In genomic region chr7:127750131-127751127, GRCm38 (mm10) we compare ENCODE assay signal across 10 mouse cellular contexts. TPM values are rescaled to one million over a fixed set of nuclear protein-coding genes. Genes with fewer than 3 reads are reported as not detected.
A peak's percentile ranks its signal among the peaks of the same experiment; 100 is the strongest.
DNase-seq lines count a peak whose midpoint lies in the region; ATAC-seq and TF ChIP-seq lines count a peak whose summit lies in the region.
"Had no signal": no experiment of that assay in that cellular context is flagged by ENCODE, and none has a peak within 500 bp of the region (broad histone marks: within the 10 kb centered on the region; RNA-seq: fewer than 3 reads in every experiment).

No protein-coding gene starts in this region.

- no peak overlapping the region for H3K9ac ChIP-seq in liver, embryonic 11.5 days (ENCODE audit: low read depth, low read length)
- H3K9ac ChIP-seq: limb, embryonic 13.5 days had no signal

- H3K4me1 ChIP-seq in liver, embryonic 11.5 days (replicated peaks; ENCODE audit: control insufficient read depth, insufficient read depth, low read length) = peaks cover 3% of the 10 kb centered on the region; the same call in 1 of the 2 replicates

- H3K36me3 ChIP-seq in liver, embryonic 11.5 days (ENCODE audit: control insufficient read depth, insufficient read depth, low read length) = peaks cover 23% of the 10 kb centered on the region

- no peaks in the 10 kb centered on the region for H3K9me3 ChIP-seq in liver, embryonic 11.5 days (ENCODE audit: control insufficient read depth, low read length)
- H3K9me3 ChIP-seq: hindbrain, embryonic 10.5 days; limb, embryonic 13.5 days had no signal

- TF ChIP-seq CTCF in brain, embryonic 14.5 days (IDR thresholded peaks at IDR 0.05; ENCODE audit: borderline replicate concordance, extremely low read depth, insufficient read depth, insufficient read length) = no peak

- peak; percentile 57 for DNase-seq in layer of hippocampus, adult 11-12 months (ENCODE audit: low spot score)
- no peak for DNase-seq in layer of hippocampus, adult 8-10 months (ENCODE audit: low spot score in 2 of 2)
- peak; percentile 95 for DNase-seq in ES-CJ7 (ENCODE audit: low read depth, low spot score)
- peak; percentile 76 for DNase-seq in brain, embryonic 14.5 days (ENCODE audit: low read depth)
- peak; percentile 42 for DNase-seq in kidney, postnatal 14 days
- DNase-seq in liver, embryonic 11.5 days (ENCODE audit: low spot score) = no peak

- no peak overlapping the region for H3K27ac ChIP-seq in liver, embryonic 11.5 days (ENCODE audit: low read depth, low read length)
- H3K27ac ChIP-seq: hindbrain, embryonic 10.5 days; limb, embryonic 13.5 days had no signal

- no peaks in the 10 kb centered on the region for H3K27me3 ChIP-seq in liver, embryonic 11.5 days (replicated peaks; ENCODE audit: control insufficient read depth, insufficient read depth, low read length)
- H3K27me3 ChIP-seq: limb, embryonic 13.5 days had no signal

- H3K4me3 ChIP-seq in liver, embryonic 11.5 days (ENCODE audit: low read depth, low read length) = no peak overlapping the region
- H3K4me3 ChIP-seq: hindbrain, embryonic 10.5 days; limb, embryonic 13.5 days had no signal

- TF ChIP-seq POLR2A in brain, embryonic 14.5 days (IDR thresholded peaks at IDR 0.05; ENCODE audit: borderline replicate concordance, extremely low read depth, insufficient read depth, insufficient read length, poor library complexity, severe bottlenecking) = no peak

- ATAC-seq in liver, embryonic 11.5 days (replicated peaks; ENCODE audit: low FRiP score) = no peak
- no peak for ATAC-seq in CD4-positive, CD25-positive, alpha-beta regulatory T cell, adult 4 months
- ATAC-seq: activated CD4-positive, CD25-positive, alpha-beta regulatory T cell, adult 4 months had no signal

- 87% methylated on average over 19 of the region's 19 CpGs for WGBS in liver, embryonic 11.5 days

- H3K4me2 ChIP-seq in liver, embryonic 11.5 days = no peak overlapping the region
- H3K4me2 ChIP-seq: limb, embryonic 13.5 days had no signal

RNA-seq across cellular contexts. Expression of gene Fbxl19, which starts 6.1 kb away (rescaled TPM):
- 10 to 100 TPM; 52.2 to 65.5 (median 56.3) TPM for total RNA-seq in layer of hippocampus, adult 8-10 months (2022)
- polyA plus RNA-seq in brain, embryonic 14.5 days (2012; rRNA removed) = 138 and 171 TPM in 2 replicates
- polyA plus RNA-seq in liver, embryonic 11.5 days (2014; fragmentation: Nextera tagmentation; extraction: Ambion mirVana) = 3.1 and 3.7 TPM in 2 replicates
- under 1 TPM; 0.12 to 0.62 TPM for polyA plus RNA-seq in CD4-positive, CD25-positive, alpha-beta regulatory T cell, adult 4 months (2017; shearing (Covaris generic))

RNA-seq across cellular contexts. Expression of gene Ctf2, which starts 18.5 kb away (rescaled TPM):
- not detected for total RNA-seq in layer of hippocampus, adult 8-10 months (2022)
- polyA plus RNA-seq in brain, embryonic 14.5 days (2012; rRNA removed) = not detected in 2 replicates
- 0.25 and 0.40 TPM in 2 replicates for polyA plus RNA-seq in liver, embryonic 11.5 days (2014; fragmentation: Nextera tagmentation; extraction: Ambion mirVana)
- polyA plus RNA-seq in CD4-positive, CD25-positive, alpha-beta regulatory T cell, adult 4 months (2017; shearing (Covaris generic)) = not detected
- polyA plus RNA-seq: activated CD4-positive, CD25-positive, alpha-beta regulatory T cell, adult 4 months had no signal

RNA-seq across cellular contexts. Expression of gene Orai3, which starts 19.2 kb away (rescaled TPM):
- 10 to 100 TPM; 25.8 to 30.7 (median 29.4) TPM for total RNA-seq in layer of hippocampus, adult 8-10 months (2022)
- 9.3 and 11.2 TPM in 2 replicates for polyA plus RNA-seq in brain, embryonic 14.5 days (2012; rRNA removed)
- 22.0 and 23.7 TPM in 2 replicates for polyA plus RNA-seq in liver, embryonic 11.5 days (2014; fragmentation: Nextera tagmentation; extraction: Ambion mirVana)
- polyA plus RNA-seq in CD4-positive, CD25-positive, alpha-beta regulatory T cell, adult 4 months (2017; shearing (Covaris generic)) = 10 to 100 TPM; 12.8 to 15.4 TPM

RNA-seq across cellular contexts. Expression of gene Setd1a, which starts 26.0 kb away (rescaled TPM):
- total RNA-seq in layer of hippocampus, adult 8-10 months (2022) = 10 to 100 TPM; 46.6 to 56.4 (median 48.7) TPM
- 8.9 and 23.2 TPM in 2 replicates for polyA plus RNA-seq in brain, embryonic 14.5 days (2012; rRNA removed)
- polyA plus RNA-seq in liver, embryonic 11.5 days (2014; fragmentation: Nextera tagmentation; extraction: Ambion mirVana) = 24.2 and 26.0 TPM in 2 replicates
- polyA plus RNA-seq in CD4-positive, CD25-positive, alpha-beta regulatory T cell, adult 4 months (2017; shearing (Covaris generic)) = 1 to 10 TPM; 5.8 to 6.6 TPM

RNA-seq across cellular contexts. Expression of gene Gm49388, which starts 35.0 kb away (rescaled TPM):
- total RNA-seq in layer of hippocampus, adult 8-10 months (2022) = 1 to 10 TPM; 2.0 to 5.7 (median 2.3) TPM
- polyA plus RNA-seq in brain, embryonic 14.5 days (2012; rRNA removed) = not detected in 2 replicates
- not detected in 2 replicates for polyA plus RNA-seq in liver, embryonic 11.5 days (2014; fragmentation: Nextera tagmentation; extraction: Ambion mirVana)
- polyA plus RNA-seq in CD4-positive, CD25-positive, alpha-beta regulatory T cell, adult 4 months (2017; shearing (Covaris generic)) = under 1 TPM; 0.65 to 0.99 TPM
- polyA plus RNA-seq: activated CD4-positive, CD25-positive, alpha-beta regulatory T cell, adult 4 months; hindbrain, embryonic 10.5 days; limb, embryonic 13.5 days had no signal

Comparison
In these comparisons a context has a peak if more than half of its experiments do, and no peak if none do; other contexts are left out.
1. DNase-seq: peak in layer of hippocampus, adult 11-12 months (single experiment), ES-CJ7 (single experiment), brain, embryonic 14.5 days (single experiment) and kidney, postnatal 14 days (single experiment); none in layer of hippocampus, adult 8-10 months (0 of 2) and liver, embryonic 11.5 days (single experiment).
2. RNA of gene Fbxl19, which starts 6.1 kb away (polyA plus RNA-seq): 138 to 171 TPM in brain, embryonic 14.5 days; 3.1 to 3.7 TPM in liver, embryonic 11.5 days and 0.12 to 0.62 TPM in CD4-positive, CD25-positive, alpha-beta regulatory T cell, adult 4 months; every median in the first group is over 10 times any median in the second.